Mouse (Mus musculus) neural tube, embryonic 15.5 days (tissue): ENCODE measurements around the gene Bmp10. TPM values are rescaled to one million over a fixed set of nuclear protein-coding genes. Genes with fewer than 3 reads are reported as not detected.

Experiments
- ATAC-seq: fragments of 200-750 bp; cut with Nextera tagmentation; 2 replicates; pipeline ENCODE4 v1.8.0; 2017; ENCODE audit warnings: mild to moderate bottlenecking, moderate TSS enrichment, moderate library complexity; ENCODE audit not compliant: low FRiP score
- H3K27ac ChIP-seq: fragments of 300-500 bp; sonication (generic); replicated peaks from 2 replicates; pipeline ENCODE4 v1.5.1; 2015; ENCODE audit warnings: mild to moderate bottlenecking, inconsistent platforms
- H3K27me3 ChIP-seq: fragments of 300-500 bp; sonication (generic); replicated peaks from 2 replicates; pipeline ENCODE4 v1.6.1; 2015; ENCODE audit warnings: inconsistent platforms
- H3K36me3 ChIP-seq: fragments of 300-500 bp; sonication (generic); 2 replicates; pipeline ENCODE4 v1.6.1; 2015; ENCODE audit warnings: inconsistent platforms
- H3K4me1 ChIP-seq: fragments of 300-500 bp; sonication (generic); 2 replicates; pipeline ENCODE4 v1.6.1; 2015; ENCODE audit warnings: inconsistent platforms
- H3K4me2 ChIP-seq: fragments of 300-500 bp; sonication (generic); 2 replicates; pipeline ENCODE4 v1.6.1; 2015; ENCODE audit warnings: inconsistent platforms, mild to moderate bottlenecking, moderate library complexity
- H3K4me3 ChIP-seq: fragments of 300-500 bp; sonication (generic); replicated peaks from 2 replicates; pipeline ENCODE4 v1.5.1; 2015; ENCODE audit warnings: mild to moderate bottlenecking, inconsistent platforms
- H3K9ac ChIP-seq: fragments of 300-500 bp; sonication (generic); replicated peaks from 2 replicates; pipeline ENCODE4 v1.6.1; 2015; ENCODE audit warnings: mild to moderate bottlenecking, inconsistent platforms
- H3K9me3 ChIP-seq: fragments of 300-500 bp; sonication (generic); replicated peaks from 2 replicates; pipeline ENCODE4 v1.6.1; 2016; ENCODE audit warnings: inconsistent platforms
- WGBS: fragments of 180-500 bp; shearing (Covaris S2); methylation state at CpG from one replicate; pipeline ENCODE4 v1.1.7; 2015; ENCODE audit warnings: mixed read lengths; 5-methylcytosine and 5-hydroxymethylcytosine counted together
- polyA plus RNA-seq: library from polyadenylated mRNA; unstranded; fragments of >200 nt; fragmentation: Nextera tagmentation; extraction: Ambion mirVana; gene quantifications from 2 replicates; pipeline ENCODE4 v1.2.1, GENCODE M21; 2015

The Bmp10 gene
- polyA plus RNA-seq, 1 experiment from 2014 or later = not detected

DNA sequence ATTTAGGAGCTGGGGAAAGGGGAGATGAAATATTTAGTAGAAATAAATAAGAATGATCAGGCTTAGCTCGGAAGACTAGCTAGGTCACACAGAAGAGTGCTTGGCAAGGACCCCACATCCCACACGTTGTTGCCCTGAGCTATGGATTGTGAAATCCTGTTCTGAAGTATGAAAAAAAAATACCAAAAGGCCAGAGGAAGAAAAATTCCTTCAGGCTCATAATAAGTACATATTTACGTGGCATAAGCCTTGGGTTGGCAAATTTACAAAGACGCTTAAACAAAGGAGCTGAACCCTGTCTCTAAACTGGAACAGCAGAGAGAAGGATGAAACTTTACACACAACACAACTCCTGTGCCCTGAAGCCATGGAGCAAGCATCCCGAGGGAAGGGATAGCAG is 56.0 kb downstream of the Bmp10 start:
- WGBS = 83% methylated on average over 5 of the region's 5 CpGs
- peaks cover 12% of the 10 kb centered on the region for H3K4me1 ChIP-seq
- no peaks in the 10 kb centered on the region for H3K27me3 ChIP-seq
- no peaks in the 10 kb centered on the region for H3K9me3 ChIP-seq
- no peak overlapping the region for H3K27ac ChIP-seq
- H3K9ac ChIP-seq = no peak overlapping the region
- no peak for ATAC-seq
- H3K4me3 ChIP-seq = no peak overlapping the region
- H3K36me3 ChIP-seq = no peaks in the 10 kb centered on the region
- H3K4me2 ChIP-seq = no peak overlapping the region

Other genes starting within 250 kb of the Bmp10 start
- gene Antxr1, start 93.2 kb upstream of the Bmp10 start, polyA plus RNA-seq = 6.4 and 6.7 TPM in 2 replicates
- gene Gkn1, start 78.1 kb upstream of the Bmp10 start, polyA plus RNA-seq = not detected in 2 replicates
- gene Gkn2, start 55.6 kb upstream of the Bmp10 start, polyA plus RNA-seq = not detected in 2 replicates
- gene Gkn3, start 40.1 kb upstream of the Bmp10 start, polyA plus RNA-seq = 0.42 and 0.57 TPM in 2 replicates
- 3.6 and 6.3 TPM in 2 replicates for gene Arhgap25, start 104.3 kb downstream of the Bmp10 start, polyA plus RNA-seq
- 3.0 and 3.9 TPM in 2 replicates for gene Prokr1, start 161.7 kb downstream of the Bmp10 start, polyA plus RNA-seq
- 9.0 and 10.7 TPM in 2 replicates for gene Aplf, start 243.2 kb downstream of the Bmp10 start, polyA plus RNA-seq